8 mouse cellular contexts compared by ENCODE assay signal in genomic region chr1:164870694-164871093, GRCm38 (mm10).
DNase-seq lines count a peak whose midpoint lies in the region; ATAC-seq and TF ChIP-seq lines count a peak whose summit lies in the region.

No protein-coding gene starts in this region.

- no peaks in the 10 kb centered on the region for H3K27me3 ChIP-seq in heart, embryonic 11.5 days (ENCODE audit: control insufficient read depth, insufficient read depth, low read length)

- no peak overlapping the region for H3K4me2 ChIP-seq in heart, embryonic 11.5 days

- peak; percentile 41 for TF ChIP-seq CTCF in lung, adult 2 months (IDR thresholded peaks at IDR 0.05; ENCODE audit: insufficient read depth, low read length)

- no peak overlapping the region for H3K9ac ChIP-seq in heart, embryonic 11.5 days (ENCODE audit: low read depth, low read length)

- no peak overlapping the region for H3K27ac ChIP-seq in heart, embryonic 11.5 days (ENCODE audit: low read depth, low read length)

- no peak for TF ChIP-seq POLR2A in lung, adult 2 months (IDR thresholded peaks at IDR 0.05; ENCODE audit: borderline replicate concordance, extremely low read depth, low read depth, low read length)

- no peaks in the 10 kb centered on the region for H3K4me1 ChIP-seq in heart, embryonic 11.5 days (ENCODE audit: control insufficient read depth, insufficient read depth, low read length)
- H3K4me1 ChIP-seq in lung, adult 2 months (ENCODE audit: control insufficient read depth, insufficient read depth, low read length), result no peaks in the 10 kb centered on the region

- H3K9me3 ChIP-seq in heart, embryonic 11.5 days (replicated peaks; ENCODE audit: control insufficient read depth, low read length), result no peaks in the 10 kb centered on the region

- WGBS in heart, embryonic 11.5 days (ENCODE audit: insufficient replicate concordance), result 52% methylated on average over 7 of the region's 7 CpGs
- 47% methylated on average over 7 of the region's 7 CpGs for WGBS in lung, adult 2 months

- DNase-seq in heart, adult 18-20 months, result peak; percentile 11 to 22
- DNase-seq in B cell, adult 2 months, result peak; percentile 86 to 88
- peak; percentile 78 for DNase-seq in ZHBTc4 (ENCODE audit: low read depth, low spot score)
- DNase-seq in lung, adult 2 months, result peak; percentile 5
- DNase-seq in testis, postnatal 10 days (ENCODE audit: low spot score), result peak; percentile 63
- DNase-seq in yolk sac, embryonic 10.5 days (ENCODE audit: low spot score), result no peak
- no peak for DNase-seq in Muller cell, postnatal 12 days (ENCODE audit: inconsistent ontology term)

- ATAC-seq in heart, embryonic 11.5 days (replicated peaks; ENCODE audit: insufficient number of reproducible peaks, low FRiP score, low TSS enrichment), result no peak

- no peaks in the 10 kb centered on the region for H3K36me3 ChIP-seq in heart, embryonic 11.5 days (ENCODE audit: control insufficient read depth, insufficient read depth, low read length)

- no peak overlapping the region for H3K4me3 ChIP-seq in heart, embryonic 11.5 days (ENCODE audit: low read depth, low read length)
- H3K4me3 ChIP-seq in lung, adult 2 months (replicated peaks; ENCODE audit: extremely low read depth, low read depth, low read length), result no peak overlapping the region

Comparison
In these comparisons a context has a peak if more than half of its experiments do, and no peak if none do; other contexts are left out.
1. DNase-seq: peak in heart, adult 18-20 months (2 of 2), B cell, adult 2 months (2 of 2), ZHBTc4 (single experiment), lung, adult 2 months (single experiment) and testis, postnatal 10 days (single experiment); none in yolk sac, embryonic 10.5 days (single experiment) and Muller cell, postnatal 12 days (single experiment).